Mouse (Mus musculus) erythroid progenitor cell, adult 5-6 weeks (primary cell): ENCODE measurements around the gene Gipr. TPM values are rescaled to one million over a fixed set of nuclear protein-coding genes. Genes with fewer than 3 reads are reported as not detected.

ENCODE experiments used
- ATAC-seq: replicated peaks from 2 replicates; pipeline ENCODE4 v1.8.0; 2016; ENCODE audit warnings: moderate number of reproducible peaks, mild to moderate bottlenecking, moderate TSS enrichment, inconsistent platforms; ENCODE audit not compliant: poor library complexity, low FRiP score, severe bottlenecking
- total RNA-seq, 2 experiments: library from RNA; stranded (forward) in 1 of 2; stranded (reverse) in 1 of 2; fragments of 150-400 nt in 1 of 2; fragments of 186-747, 209-891 nt in 1 of 2; gene quantifications; 2 replicates each; pipeline versions ENCODE4 v1.2.3 to v1.2.4; 2015 to 2017; ENCODE audit warnings: low replicate concordance in 2 of 2

The Gipr gene
- total RNA-seq, 2 experiments from 2014 or later: not detected

DNA sequence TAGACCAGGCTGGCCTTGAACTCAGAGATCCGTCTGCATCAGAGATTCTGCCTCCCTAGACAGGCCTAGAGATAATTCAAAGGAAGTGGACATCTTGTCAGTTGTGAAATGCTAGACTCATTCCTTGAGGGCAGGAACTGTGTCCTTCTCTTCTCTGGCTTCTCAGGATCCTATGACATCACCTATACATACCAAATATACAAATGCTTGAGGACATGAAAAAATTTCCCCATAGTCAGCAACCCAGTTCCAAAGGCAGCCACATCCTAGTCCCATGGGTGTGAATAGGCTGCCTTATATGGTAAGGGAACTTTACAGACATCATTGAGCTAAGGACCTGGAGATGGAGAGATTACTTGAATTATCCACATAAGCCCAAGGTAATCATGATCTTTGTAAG, 56.4 kb downstream of the Gipr start:
- ATAC-seq: no peak

DNA sequence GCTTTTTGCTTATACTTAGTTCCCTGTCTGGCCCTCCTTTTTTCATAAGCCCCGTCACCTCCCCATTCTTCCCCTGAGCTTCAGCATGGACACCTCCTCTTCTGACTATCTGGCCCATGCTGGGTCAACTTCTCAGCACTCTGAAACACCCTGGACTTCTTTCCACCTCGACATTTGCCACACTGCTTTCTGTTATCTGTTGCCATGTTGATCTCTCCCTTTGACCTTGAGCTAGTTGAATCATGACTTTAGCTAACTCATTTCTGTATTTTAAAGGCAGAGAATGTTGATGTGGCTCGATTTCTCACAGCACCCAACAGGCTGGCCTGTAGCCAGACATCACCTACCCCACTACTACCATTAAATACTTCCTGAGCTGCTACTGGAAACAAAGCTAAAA, 58.5 kb downstream of the Gipr start:
- no peak for ATAC-seq

Other genes with a start within 250 kb of the Gipr start
- not detected in 2 replicates for gene Nova2, start 240.2 kb downstream of the Gipr start, total RNA-seq (2015; ENCODE audit: low replicate concordance)
- gene Nova2, start 240.2 kb downstream of the Gipr start, total RNA-seq (2017; ENCODE audit: low replicate concordance): not detected in 2 replicates
- gene Nanos2, start 178.7 kb downstream of the Gipr start, total RNA-seq (2015; ENCODE audit: low replicate concordance): not detected in 2 replicates
- gene Nanos2, start 178.7 kb downstream of the Gipr start, total RNA-seq (2017; ENCODE audit: low replicate concordance): not detected in 2 replicates
- not detected in 2 replicates for gene Mypop, start 174.9 kb downstream of the Gipr start, total RNA-seq (2015; ENCODE audit: low replicate concordance)
- gene Mypop, start 174.9 kb downstream of the Gipr start, total RNA-seq (2017; ENCODE audit: low replicate concordance): not detected in 2 replicates
- 4.6 and 6.1 TPM in 2 replicates for gene Irf2bp1, start 162.1 kb downstream of the Gipr start, total RNA-seq (2015; ENCODE audit: low replicate concordance)
- gene Irf2bp1, start 162.1 kb downstream of the Gipr start, total RNA-seq (2017; ENCODE audit: low replicate concordance): 3.3 and 6.5 TPM in 2 replicates
- not detected in 2 replicates for gene Foxa3, start 142.6 kb downstream of the Gipr start, total RNA-seq (2015; ENCODE audit: low replicate concordance)
- not detected in 2 replicates for gene Foxa3, start 142.6 kb downstream of the Gipr start, total RNA-seq (2017; ENCODE audit: low replicate concordance)
- 42.8 and 51.5 TPM in 2 replicates for gene Sympk, start 141.8 kb downstream of the Gipr start, total RNA-seq (2015; ENCODE audit: low replicate concordance)
- gene Sympk, start 141.8 kb downstream of the Gipr start, total RNA-seq (2017; ENCODE audit: low replicate concordance): 37.7 and 52.8 TPM in 2 replicates
- gene Rsph6a, start 111.4 kb downstream of the Gipr start, total RNA-seq (2015; ENCODE audit: low replicate concordance): not detected in 2 replicates
- gene Rsph6a, start 111.4 kb downstream of the Gipr start, total RNA-seq (2017; ENCODE audit: low replicate concordance): not detected in 2 replicates
- 17.7 and 33.1 TPM in 2 replicates for gene Dmwd, start 89.9 kb downstream of the Gipr start, total RNA-seq (2015; ENCODE audit: low replicate concordance)
- 13.1 and 19.4 TPM in 2 replicates for gene Dmwd, start 89.9 kb downstream of the Gipr start, total RNA-seq (2017; ENCODE audit: low replicate concordance)
- gene Dmpk, start 82.3 kb downstream of the Gipr start, total RNA-seq (2015; ENCODE audit: low replicate concordance): 15.9 and 18.4 TPM in 2 replicates
- 4.2 and 5.0 TPM in 2 replicates for gene Dmpk, start 82.3 kb downstream of the Gipr start, total RNA-seq (2017; ENCODE audit: low replicate concordance)
- gene Six5, start 71.5 kb downstream of the Gipr start, total RNA-seq (2015; ENCODE audit: low replicate concordance): not detected in 2 replicates
- gene Six5, start 71.5 kb downstream of the Gipr start, total RNA-seq (2017; ENCODE audit: low replicate concordance): 0.13 TPM in 1 of 2 replicates, not detected in the other
- gene Gm4969, start 47.8 kb downstream of the Gipr start, total RNA-seq (2015; ENCODE audit: low replicate concordance): not detected in 2 replicates
- not detected in 2 replicates for gene Gm4969, start 47.8 kb downstream of the Gipr start, total RNA-seq (2017; ENCODE audit: low replicate concordance)
- 4.7 and 5.0 TPM in 2 replicates for gene Fbxo46, start 46.3 kb downstream of the Gipr start, total RNA-seq (2015; ENCODE audit: low replicate concordance)
- gene Fbxo46, start 46.3 kb downstream of the Gipr start, total RNA-seq (2017; ENCODE audit: low replicate concordance): 6.3 and 7.3 TPM in 2 replicates
- gene Qpctl, start 16.8 kb downstream of the Gipr start, total RNA-seq (2015; ENCODE audit: low replicate concordance): 2.5 and 2.9 TPM in 2 replicates
- gene Qpctl, start 16.8 kb downstream of the Gipr start, total RNA-seq (2017; ENCODE audit: low replicate concordance): 1.9 TPM in 2 replicates
- gene Snrpd2, start 16.4 kb downstream of the Gipr start, total RNA-seq (2015; ENCODE audit: low replicate concordance): 15.5 and 22.0 TPM in 2 replicates
- 5.4 and 15.7 TPM in 2 replicates for gene Snrpd2, start 16.4 kb downstream of the Gipr start, total RNA-seq (2017; ENCODE audit: low replicate concordance)
- gene Eml2, start 10.3 kb upstream of the Gipr start, total RNA-seq (2015; ENCODE audit: low replicate concordance): 2.5 TPM in 1 of 2 replicates, not detected in the other
- gene Eml2, start 10.3 kb upstream of the Gipr start, total RNA-seq (2017; ENCODE audit: low replicate concordance): 1.3 TPM in 1 of 2 replicates, not detected in the other
- not detected in 2 replicates for gene Gpr4, start 46.4 kb upstream of the Gipr start, total RNA-seq (2015; ENCODE audit: low replicate concordance)
- gene Gpr4, start 46.4 kb upstream of the Gipr start, total RNA-seq (2017; ENCODE audit: low replicate concordance): not detected in 2 replicates
- 19.8 and 25.6 TPM in 2 replicates for gene Opa3, start 62.2 kb upstream of the Gipr start, total RNA-seq (2015; ENCODE audit: low replicate concordance)
- gene Opa3, start 62.2 kb upstream of the Gipr start, total RNA-seq (2017; ENCODE audit: low replicate concordance): 20.0 and 22.7 TPM in 2 replicates
- 34.0 and 58.7 TPM in 2 replicates for gene Vasp, start 105.7 kb upstream of the Gipr start, total RNA-seq (2015; ENCODE audit: low replicate concordance)
- 17.9 and 26.7 TPM in 2 replicates for gene Vasp, start 105.7 kb upstream of the Gipr start, total RNA-seq (2017; ENCODE audit: low replicate concordance)
- gene Ppm1n, start 113.9 kb upstream of the Gipr start, total RNA-seq (2015; ENCODE audit: low replicate concordance): not detected in 2 replicates
- gene Ppm1n, start 113.9 kb upstream of the Gipr start, total RNA-seq (2017; ENCODE audit: low replicate concordance): not detected in 2 replicates
- 4.0 TPM in 1 of 2 replicates, not detected in the other for gene Rtn2, start 116.5 kb upstream of the Gipr start, total RNA-seq (2015; ENCODE audit: low replicate concordance)
- gene Rtn2, start 116.5 kb upstream of the Gipr start, total RNA-seq (2017; ENCODE audit: low replicate concordance): not detected in 2 replicates
- 6.3 and 7.9 TPM in 2 replicates for gene Fosb, start 143.9 kb upstream of the Gipr start, total RNA-seq (2015; ENCODE audit: low replicate concordance)
- 1.3 and 3.3 TPM in 2 replicates for gene Fosb, start 143.9 kb upstream of the Gipr start, total RNA-seq (2017; ENCODE audit: low replicate concordance)
- 3.6 and 12.6 TPM in 2 replicates for gene Ercc1, start 178.7 kb upstream of the Gipr start, total RNA-seq (2015; ENCODE audit: low replicate concordance)
- 1.2 and 1.8 TPM in 2 replicates for gene Ercc1, start 178.7 kb upstream of the Gipr start, total RNA-seq (2017; ENCODE audit: low replicate concordance)
- gene Cd3eap, start 193.4 kb upstream of the Gipr start, total RNA-seq (2015; ENCODE audit: low replicate concordance): 2.1 and 3.6 TPM in 2 replicates
- gene Cd3eap, start 193.4 kb upstream of the Gipr start, total RNA-seq (2017; ENCODE audit: low replicate concordance): 0.45 and 4.0 TPM in 2 replicates
- not detected in 2 replicates for gene Ppp1r13l, start 193.6 kb upstream of the Gipr start, total RNA-seq (2015; ENCODE audit: low replicate concordance)
- 0.64 and 1.7 TPM in 2 replicates for gene Ppp1r13l, start 193.6 kb upstream of the Gipr start, total RNA-seq (2017; ENCODE audit: low replicate concordance)
- 1.7 and 1.8 TPM in 2 replicates for gene Ercc2, start 215.9 kb upstream of the Gipr start, total RNA-seq (2015; ENCODE audit: low replicate concordance)
- 5.3 and 11.3 TPM in 2 replicates for gene Ercc2, start 215.9 kb upstream of the Gipr start, total RNA-seq (2017; ENCODE audit: low replicate concordance)
- 2.5 TPM in 1 of 2 replicates, not detected in the other for gene Klc3, start 238.0 kb upstream of the Gipr start, total RNA-seq (2015; ENCODE audit: low replicate concordance)
- gene Klc3, start 238.0 kb upstream of the Gipr start, total RNA-seq (2017; ENCODE audit: low replicate concordance): not detected in 2 replicates
- not detected in 2 replicates for gene Ckm, start 238.6 kb upstream of the Gipr start, total RNA-seq (2015; ENCODE audit: low replicate concordance)
- not detected in 2 replicates for gene Ckm, start 238.6 kb upstream of the Gipr start, total RNA-seq (2017; ENCODE audit: low replicate concordance)